Mouse (Mus musculus) E14TG2a.4 (cell line): ENCODE data around the gene Ugt1a10.

ENCODE experiments used
- CTCF ChIP-seq: conservative IDR thresholded peaks from 2 replicates; pipeline ENCODE4 v1.5.1; 2014; ENCODE audit warnings: low read length
- NANOG ChIP-seq: IDR thresholded peaks from 2 replicates; pipeline ENCODE4 v1.6.1; 2014; ENCODE audit warnings: borderline replicate concordance, low read length, mixed read lengths

DNA sequence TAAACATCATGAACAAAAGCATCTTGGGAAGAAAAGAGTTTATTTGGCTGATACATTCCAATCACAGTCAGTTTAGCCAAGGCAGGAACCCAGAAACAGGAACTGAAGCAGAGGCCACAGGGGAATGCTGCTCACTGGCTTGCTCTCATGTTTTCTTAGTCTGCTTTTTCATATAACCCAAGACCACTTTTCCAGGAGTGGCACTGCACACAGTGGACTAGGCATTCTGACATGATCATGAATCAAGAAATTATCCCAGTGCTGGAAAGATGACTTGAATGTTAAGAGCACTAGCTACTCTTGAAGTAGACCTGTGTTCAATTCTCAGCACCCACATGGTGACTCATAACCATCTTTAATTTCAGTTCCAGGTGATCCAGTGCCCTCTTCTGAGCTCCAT is 170.6 kb downstream of the Ugt1a10 start:
- no peak for TF ChIP-seq CTCF
- no peak for TF ChIP-seq NANOG
